Mouse (Mus musculus) CH12.LX (cell line): ENCODE data around the gene Acer3. TPM values are rescaled to one million over a fixed set of nuclear protein-coding genes. Genes with fewer than 3 reads are reported as not detected.
A peak's percentile ranks its signal among the peaks of the same experiment; 100 is the strongest.

Experiments
- DNase-seq: peaks from one replicate; pipeline ENCODE4 v3.0.0-alpha.2; 2013; ENCODE audit errors: extremely low read depth
- H3K27ac ChIP-seq: 2 replicates; pipeline ENCODE4 v1.5.1; 2012; ENCODE audit warnings: low read depth, mild to moderate bottlenecking, control low read depth, moderate library complexity; ENCODE audit not compliant: insufficient read depth
- H3K27me3 ChIP-seq: replicated peaks from 2 replicates; pipeline ENCODE3; 2012; ENCODE audit warnings: inconsistent platforms
- H3K36me3 ChIP-seq, 2 experiments: replicated peaks in 1 of 2; 2 replicates each; pipeline versions ENCODE3 to v1.6.1; 2012; ENCODE audit warnings: inconsistent platforms in 1 of 2, low read length in 1 of 2, mild to moderate bottlenecking in 1 of 2, mixed read lengths in 1 of 2, moderate library complexity in 1 of 2; ENCODE audit not compliant: control insufficient read depth in 1 of 2, insufficient read depth in 1 of 2
- H3K4me1 ChIP-seq, 2 experiments: 2 replicates each; pipeline ENCODE4 v1.6.1; 2012; ENCODE audit warnings: inconsistent platforms in 1 of 2, moderate library complexity in 1 of 2; ENCODE audit not compliant: insufficient read depth in 2 of 2, control insufficient read depth in 1 of 2
- H3K4me2 ChIP-seq: 2 replicates; pipeline ENCODE4 v1.6.1; 2012; ENCODE audit warnings: low read depth, mild to moderate bottlenecking, control low read depth; ENCODE audit not compliant: poor library complexity, insufficient read depth, severe bottlenecking
- H3K4me3 ChIP-seq, 3 experiments: fragments of 150-350 bp in 1 of 3; sonication (generic) in 1 of 3; replicated peaks in 1 of 3; 2 replicates each; pipeline versions ENCODE3 to v1.5.1; 2011 to 2012; ENCODE audit warnings: low read depth in 2 of 3, low read length in 2 of 3, mild to moderate bottlenecking in 2 of 3, moderate library complexity in 2 of 3, control low read depth in 1 of 3, improper control_type of control experiment in 1 of 3, inconsistent platforms in 1 of 3, mixed read lengths in 1 of 3; ENCODE audit not compliant: poor library complexity in 1 of 3
- H3K79me2 ChIP-seq: replicated peaks from 2 replicates; pipeline ENCODE4 v1.6.1; 2012; ENCODE audit warnings: mild to moderate bottlenecking, moderate library complexity; ENCODE audit not compliant: control insufficient read depth, poor library complexity, insufficient read depth, severe bottlenecking; ENCODE audit errors: extremely low read depth
- H3K9ac ChIP-seq: 2 replicates; pipeline ENCODE4 v1.6.1; 2012; ENCODE audit warnings: low read depth, mild to moderate bottlenecking, control low read depth, moderate library complexity; ENCODE audit not compliant: insufficient read depth
- H3K9me3 ChIP-seq: replicated peaks from 2 replicates; pipeline ENCODE3; 2012; ENCODE audit warnings: low read length, inconsistent platforms, mixed read lengths
- BHLHE40 ChIP-seq: IDR thresholded peaks from 2 replicates; pipeline ENCODE4 v1.6.1; 2011; ENCODE audit warnings: mild to moderate bottlenecking, low read depth, low read length, improper control_type of control experiment
- CHD1 ChIP-seq: IDR thresholded peaks from 2 replicates; pipeline ENCODE4 v1.6.1; 2012; ENCODE audit warnings: low read depth, low read length, improper control_type of control experiment, inconsistent platforms
- CHD2 ChIP-seq: IDR thresholded peaks from 2 replicates; pipeline ENCODE4 v1.6.1; 2011; ENCODE audit warnings: low read length, improper control_type of control experiment
- CTCF ChIP-seq, 2 experiments: IDR thresholded peaks in 1 of 2; conservative IDR thresholded peaks in 1 of 2; 2 replicates each; pipeline ENCODE4 v1.5.1; 2011 to 2012; ENCODE audit warnings: low read depth in 2 of 2, low read length in 2 of 2, improper control_type of control experiment in 1 of 2, inconsistent platforms in 1 of 2, mild to moderate bottlenecking in 1 of 2, moderate library complexity in 1 of 2
- E2F4 ChIP-seq: IDR thresholded peaks from 2 replicates; pipeline ENCODE4 v1.6.1; 2011; ENCODE audit warnings: low read depth, low read length, improper control_type of control experiment; ENCODE audit not compliant: insufficient replicate concordance
- ELF1 ChIP-seq: IDR thresholded peaks from 2 replicates; pipeline ENCODE4 v1.6.1; 2014; ENCODE audit warnings: low read depth, mild to moderate bottlenecking, inconsistent platforms, low read length, improper control_type of control experiment
- EP300 ChIP-seq: IDR thresholded peaks from 2 replicates; pipeline ENCODE4 v1.6.1; 2011; ENCODE audit warnings: low read length, improper control_type of control experiment
- ETS1 ChIP-seq: conservative IDR thresholded peaks from 2 replicates; pipeline ENCODE4 v1.6.1; 2012; ENCODE audit warnings: low read depth, mild to moderate bottlenecking, inconsistent platforms, low read length, improper control_type of control experiment, moderate library complexity
- GABPA ChIP-seq: IDR thresholded peaks from 2 replicates; pipeline ENCODE4 v1.6.1; 2012; ENCODE audit warnings: low read depth, low read length, improper control_type of control experiment, inconsistent platforms; ENCODE audit not compliant: insufficient replicate concordance
- HCFC1 ChIP-seq: IDR thresholded peaks from 2 replicates; pipeline ENCODE4 v1.6.1; 2012; ENCODE audit warnings: low read depth, mild to moderate bottlenecking, inconsistent platforms, low read length, improper control_type of control experiment
- IRF4 ChIP-seq: IDR thresholded peaks from 2 replicates; pipeline ENCODE4 v1.6.1; 2014; ENCODE audit warnings: low read depth, mild to moderate bottlenecking, inconsistent platforms, low read length, improper control_type of control experiment
- JUN ChIP-seq: IDR thresholded peaks from 2 replicates; pipeline ENCODE4 v1.6.1; 2011; ENCODE audit warnings: low read depth, mild to moderate bottlenecking, low read length, improper control_type of control experiment, moderate library complexity; ENCODE audit not compliant: insufficient read depth
- JUND ChIP-seq: conservative IDR thresholded peaks from 2 replicates; pipeline ENCODE4 v1.6.1; 2011; ENCODE audit warnings: low read depth, low read length, improper control_type of control experiment
- KAT2A ChIP-seq: IDR thresholded peaks from 2 replicates; pipeline ENCODE4 v1.6.1; 2012; ENCODE audit warnings: low read length, improper control_type of control experiment, inconsistent platforms; ENCODE audit not compliant: insufficient replicate concordance
- MAFK ChIP-seq: IDR thresholded peaks from 2 replicates; pipeline ENCODE4 v1.6.1; 2011; ENCODE audit warnings: low read length, improper control_type of control experiment; ENCODE audit not compliant: insufficient replicate concordance
- MAX ChIP-seq: IDR thresholded peaks from 2 replicates; pipeline ENCODE4 v1.6.1; 2011; ENCODE audit warnings: low read length, improper control_type of control experiment
- MAZ ChIP-seq: IDR thresholded peaks from 2 replicates; pipeline ENCODE4 v1.6.1; 2012; ENCODE audit warnings: low read depth, mild to moderate bottlenecking, inconsistent platforms, low read length, improper control_type of control experiment, moderate library complexity
- MEF2A ChIP-seq: IDR thresholded peaks from 2 replicates; pipeline ENCODE4 v1.6.1; 2014; ENCODE audit warnings: low read depth, mild to moderate bottlenecking, inconsistent platforms, low read length, improper control_type of control experiment, borderline replicate concordance
- MXI1 ChIP-seq: IDR thresholded peaks from 2 replicates; pipeline ENCODE4 v1.6.1; 2011; ENCODE audit warnings: mild to moderate bottlenecking, low read depth, low read length, improper control_type of control experiment
- MYC ChIP-seq: IDR thresholded peaks from 2 replicates; pipeline ENCODE4 v1.6.1; 2011; ENCODE audit warnings: low read depth, mild to moderate bottlenecking, improper control_type of control experiment, low read length
- NELFE ChIP-seq: IDR thresholded peaks from 2 replicates; pipeline ENCODE4 v1.6.1; 2011; ENCODE audit warnings: low read depth, low read length, improper control_type of control experiment
- NRF1 ChIP-seq: IDR thresholded peaks from 2 replicates; pipeline ENCODE4 v1.6.1; 2014; ENCODE audit warnings: low read depth, mild to moderate bottlenecking, inconsistent platforms, low read length, improper control_type of control experiment, moderate library complexity
- PAX5 ChIP-seq: IDR thresholded peaks from 2 replicates; pipeline ENCODE4 v1.6.1; 2012; ENCODE audit warnings: low read length, inconsistent platforms, mixed read lengths
- POLR2A ChIP-seq: IDR thresholded peaks from 2 replicates; pipeline ENCODE4 v1.6.1; 2011; ENCODE audit warnings: low read depth, mild to moderate bottlenecking, improper control_type of control experiment, low read length
- POLR2AphosphoS2 ChIP-seq: IDR thresholded peaks from 2 replicates; pipeline ENCODE4 v1.6.1; 2011; ENCODE audit warnings: low read depth, low read length, improper control_type of control experiment
- RAD21 ChIP-seq: IDR thresholded peaks from 2 replicates; pipeline ENCODE4 v1.6.1; 2011; ENCODE audit warnings: low read depth, mild to moderate bottlenecking, low read length, improper control_type of control experiment, moderate library complexity
- RCOR1 ChIP-seq: conservative IDR thresholded peaks from 2 replicates; pipeline ENCODE4 v1.6.1; 2012; ENCODE audit warnings: low read depth, mild to moderate bottlenecking, inconsistent platforms, low read length, improper control_type of control experiment
- SIN3A ChIP-seq: IDR thresholded peaks from 2 replicates; pipeline ENCODE4 v1.6.1; 2012; ENCODE audit warnings: low read length, improper control_type of control experiment, inconsistent platforms
- SMC3 ChIP-seq: IDR thresholded peaks from 2 replicates; pipeline ENCODE4 v1.6.1; 2011; ENCODE audit warnings: low read depth, low read length, improper control_type of control experiment
- TBP ChIP-seq: conservative IDR thresholded peaks from 2 replicates; pipeline ENCODE4 v1.6.1; 2011; ENCODE audit warnings: low read depth, low read length, improper control_type of control experiment
- TCF12 ChIP-seq: IDR thresholded peaks from 2 replicates; pipeline ENCODE4 v1.6.1; 2014; ENCODE audit warnings: low read depth, mild to moderate bottlenecking, inconsistent platforms, low read length, improper control_type of control experiment
- UBTF ChIP-seq: IDR thresholded peaks from 2 replicates; pipeline ENCODE4 v1.6.1; 2012; ENCODE audit warnings: low read depth, mild to moderate bottlenecking, inconsistent platforms, low read length, improper control_type of control experiment, moderate library complexity
- USF1 ChIP-seq: IDR thresholded peaks from 2 replicates; pipeline ENCODE4 v1.6.1; 2014; ENCODE audit warnings: low read depth, mild to moderate bottlenecking, inconsistent platforms, low read length, improper control_type of control experiment
- USF2 ChIP-seq: conservative IDR thresholded peaks from 2 replicates; pipeline ENCODE4 v1.6.1; 2011; ENCODE audit warnings: low read depth, low read length, improper control_type of control experiment
- ZC3H11A ChIP-seq: IDR thresholded peaks from 2 replicates; pipeline ENCODE4 v1.6.1; 2012; ENCODE audit warnings: low read depth, mild to moderate bottlenecking, inconsistent platforms, low read length, improper control_type of control experiment
- ZKSCAN1 ChIP-seq: IDR thresholded peaks from 2 replicates; pipeline ENCODE4 v1.6.1; 2012; ENCODE audit warnings: low read depth, inconsistent platforms, low read length, improper control_type of control experiment, borderline replicate concordance
- ZMIZ1 ChIP-seq: IDR thresholded peaks from 2 replicates; pipeline ENCODE4 v1.6.1; 2012; ENCODE audit warnings: low read depth, mild to moderate bottlenecking, inconsistent platforms, low read length, improper control_type of control experiment
- ZNF384 ChIP-seq: IDR thresholded peaks from 2 replicates; pipeline ENCODE4 v1.6.1; 2012; ENCODE audit warnings: low read depth, low read length, improper control_type of control experiment, inconsistent platforms
- dilution Hi-C: fragments of 300-500 bp; cut with MboI; formaldehyde crosslinking; loops from 2 replicates; pipeline ENCODE4 v1.14.3; 2020; ENCODE audit warnings: low sequenced_read_pairs; ENCODE audit not compliant: extremely low pct_unique_long_range_greater_than_20kb, extremely low pct_ligation_motif_present
- in situ Hi-C: fragments of 300-500 bp; cut with MboI; formaldehyde crosslinking; loops from 3 replicates; pipeline ENCODE4 v1.14.3; 2019; ENCODE audit warnings: low sequenced_read_pairs, low pct_ligation_motif_present, low pct_unique_long_range_greater_than_20kb, mixed read lengths
- polyA plus RNA-seq: library from polyadenylated mRNA; unstranded; fragments of >175 nt; gene quantifications from 2 replicates; pipeline ENCODE4 v1.2.1, GENCODE M21; 2012; ENCODE audit warnings: low read depth; ENCODE audit not compliant: insufficient read length
- total RNA-seq, 2 experiments: library from RNA; depleted of rRNA; stranded (reverse); fragments of 300-350 nt in 1 of 2; fragments of >200 nt in 1 of 2; gene quantifications; 2 replicates each; pipeline ENCODE4 v1.2.3; 2012 to 2014

Gene Acer3
- total and polyA plus RNA-seq, 3 experiments: 10.7 to 16.6 (median 14.4) TPM

DNA sequence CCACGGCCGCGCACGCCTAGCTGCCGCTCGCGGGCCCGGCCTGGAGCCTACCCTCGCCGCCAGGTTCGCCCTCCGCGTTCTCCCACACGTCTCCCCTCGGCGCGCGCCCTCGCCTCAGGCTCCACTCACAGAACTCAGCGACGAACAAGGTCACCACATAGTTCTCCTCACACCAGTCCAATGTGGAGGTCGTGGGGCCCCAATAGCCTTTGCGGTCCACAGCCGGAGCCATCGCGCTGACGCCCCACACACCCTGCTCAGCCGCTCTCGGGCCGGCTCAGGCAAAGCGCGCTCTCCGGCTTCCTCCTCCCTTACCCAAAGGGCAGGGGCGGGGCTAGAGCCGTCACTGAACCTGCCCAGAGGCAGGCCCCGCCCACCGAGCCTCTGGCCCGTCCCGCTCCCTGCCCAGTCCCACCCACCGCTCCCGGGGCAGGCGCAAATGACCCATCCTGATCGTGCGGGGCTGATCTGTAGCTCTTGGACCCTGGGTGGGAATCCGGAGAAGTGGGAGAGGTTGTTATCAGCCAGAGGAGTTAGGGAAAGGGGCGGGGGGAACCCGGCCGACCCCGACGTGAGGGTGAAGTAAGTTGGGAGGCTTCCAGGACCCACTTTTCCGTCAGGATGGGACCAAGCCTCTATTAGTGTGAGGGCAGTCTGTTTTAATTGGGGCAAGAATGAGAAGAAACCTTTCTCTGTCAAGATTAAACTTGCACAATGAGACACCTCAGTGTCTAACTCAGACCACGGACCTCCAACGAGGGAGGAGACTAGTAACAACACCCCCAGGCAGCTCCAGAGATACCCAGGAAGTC lies 11.6 kb downstream of the Acer3 start:
- peak overlapping the region; percentile 65 for H3K9ac ChIP-seq
- H3K4me1 ChIP-seq: peaks cover 0 to 16% of the 10 kb centered on the region in 2 experiments; a peak in 2 of 4 replicates
- no peaks in the 10 kb centered on the region; the same call in 1 of the 2 replicates for H3K79me2 ChIP-seq
- dilution Hi-C loops: no loop called here
- TF ChIP-seq NELFE: peak; percentile 94
- no peak for TF ChIP-seq E2F4
- no peak for TF ChIP-seq MYC
- no peak for TF ChIP-seq MAX
- no peak for TF ChIP-seq TBP
- TF ChIP-seq HCFC1: 0 out of 2 replicates have a peak, but pooled peaks have one; percentile 29
- TF ChIP-seq ZNF384: no peak
- no peak for TF ChIP-seq SMC3
- TF ChIP-seq CHD1: no peak
- no peak for TF ChIP-seq MAZ
- TF ChIP-seq PAX5: no peak
- TF ChIP-seq MAFK: no peak
- TF ChIP-seq SIN3A: peak; percentile 70; the same call in 1 of the 2 replicates
- peak; percentile 54 for TF ChIP-seq ELF1
- TF ChIP-seq ETS1: no peak
- peak; percentile 82 for TF ChIP-seq TCF12
- no peak for TF ChIP-seq JUN
- no peak for TF ChIP-seq RAD21
- peak; percentile 88 for TF ChIP-seq UBTF
- no peak for TF ChIP-seq BHLHE40
- no peak for TF ChIP-seq KAT2A
- TF ChIP-seq JUND: no peak
- TF ChIP-seq EP300: no peak
- no peak for TF ChIP-seq GABPA
- peak; percentile 76 for TF ChIP-seq POLR2AphosphoS2
- no peak for TF ChIP-seq RCOR1
- TF ChIP-seq IRF4: peak; percentile 27; the same call in 1 of the 2 replicates
- no peak for TF ChIP-seq USF2
- TF ChIP-seq NRF1: peak; percentile 79
- peak; percentile 52 for TF ChIP-seq MXI1
- TF ChIP-seq MEF2A: no peak
- TF ChIP-seq POLR2A: peak; percentile 98
- no peak for TF ChIP-seq ZKSCAN1
- no peak for TF ChIP-seq CHD2
- TF ChIP-seq USF1: no peak
- TF ChIP-seq CTCF (conservative IDR thresholded peaks at IDR 0.05 in 1 of 2, IDR thresholded peaks at IDR 0.05 in 1 of 2; ENCODE audit: low read depth in 2 of 2, low read length in 2 of 2): no peak
- TF ChIP-seq ZC3H11A: no peak
- peak; percentile 75 for TF ChIP-seq ZMIZ1
- peak; percentile 93 for DNase-seq
- in situ Hi-C loops: no loop called here
- H3K4me3 ChIP-seq: peak overlapping the region; percentile 69 to 83 (median 79)
- H3K4me2 ChIP-seq: peak overlapping the region; percentile 67
- no peaks in the 10 kb centered on the region for H3K9me3 ChIP-seq
- H3K27ac ChIP-seq: no peak overlapping the region
- H3K36me3 ChIP-seq: no peaks in the 10 kb centered on the region
- peaks cover 6% of the 10 kb centered on the region for H3K27me3 ChIP-seq
